Mouse (Mus musculus): ENCODE measurements around the gene Defa21. TPM values are rescaled to one million over a fixed set of nuclear protein-coding genes. Genes with fewer than 3 reads are reported as not detected.
"Not testable (repeated sequence)": the region's sequence is repeated elsewhere in the genome, so short reads cannot be mapped to it uniquely, and the experiment has no call there.

Gene Defa21
- not detected in 2 replicates for polyA plus RNA-seq (2015; fragmentation: Nextera tagmentation; extraction: Ambion mirVana)

- H3K36me3 ChIP-seq (ENCODE audit: control insufficient read depth, insufficient read depth, low read length); ATAC-seq; H3K4me3 ChIP-seq (ENCODE audit: low read depth, low read length); H3K4me2 ChIP-seq (ENCODE audit: low read length); H3K4me1 ChIP-seq (ENCODE audit: control insufficient read depth, insufficient read depth, low read length); H3K27me3 ChIP-seq (ENCODE audit: control insufficient read depth, insufficient read depth, low read depth, low read length); H3K27ac ChIP-seq (ENCODE audit: low read length); H3K9me3 ChIP-seq (replicated peaks; ENCODE audit: control insufficient read depth, low read length, poor library complexity, severe bottlenecking); H3K9ac ChIP-seq (ENCODE audit: low read depth, low read length): not testable (repeated sequence)
- WGBS: no CpG with 5 or more reads among the region's 1 CpGs
Observed at GRCm38 (mm10) chr8:21025245-21025644, at the start of gene Defa21. Gene Defa21 (plus strand): TSS chr8:21025545.

GRCm38 (mm10) chr8:20979846-20980245, 45.5 kb upstream of the Defa21 start:
- no peak for ATAC-seq
- no peaks in the 10 kb centered on the region for H3K36me3 ChIP-seq (ENCODE audit: control insufficient read depth, insufficient read depth, low read length)
- H3K9me3 ChIP-seq (replicated peaks; ENCODE audit: control insufficient read depth, low read length, poor library complexity, severe bottlenecking): peaks cover 10% of the 10 kb centered on the region
- no peak overlapping the region for H3K4me3 ChIP-seq (ENCODE audit: low read depth, low read length)
- no peaks in the 10 kb centered on the region for H3K4me1 ChIP-seq (ENCODE audit: control insufficient read depth, insufficient read depth, low read length)
- no peak overlapping the region for H3K27ac ChIP-seq (ENCODE audit: low read length)
- 39% methylated on average over 1 of the region's 1 CpGs for WGBS
- H3K9ac ChIP-seq (ENCODE audit: low read depth, low read length): no peak overlapping the region
- no peaks in the 10 kb centered on the region for H3K27me3 ChIP-seq (ENCODE audit: control insufficient read depth, insufficient read depth, low read depth, low read length)
- H3K4me2 ChIP-seq (ENCODE audit: low read length): no peak overlapping the region

- not testable (repeated sequence) for H3K4me1 ChIP-seq (ENCODE audit: control insufficient read depth, insufficient read depth, low read length); H3K9me3 ChIP-seq (replicated peaks; ENCODE audit: control insufficient read depth, low read length, poor library complexity, severe bottlenecking); H3K4me2 ChIP-seq (ENCODE audit: low read length); H3K27ac ChIP-seq (ENCODE audit: low read length); ATAC-seq; H3K36me3 ChIP-seq (ENCODE audit: control insufficient read depth, insufficient read depth, low read length); H3K27me3 ChIP-seq (ENCODE audit: control insufficient read depth, insufficient read depth, low read depth, low read length); H3K9ac ChIP-seq (ENCODE audit: low read depth, low read length); H3K4me3 ChIP-seq (ENCODE audit: low read depth, low read length)
Observed at GRCm38 (mm10) chr8:20994042-20994441, 31.3 kb upstream of the Defa21 start.

- Histone ChIP-seq H3K36me3 (ENCODE audit: control insufficient read depth, insufficient read depth, low read length) (no peaks in the 10 kb centered on the region), H3K4me3 (ENCODE audit: low read depth, low read length) (no peak overlapping the region), H3K4me1 (ENCODE audit: control insufficient read depth, insufficient read depth, low read length) (no peaks in the 10 kb centered on the region), H3K9ac (ENCODE audit: low read depth, low read length) (no peak overlapping the region), H3K27me3 (ENCODE audit: control insufficient read depth, insufficient read depth, low read depth, low read length) (no peaks in the 10 kb centered on the region), H3K4me2 (ENCODE audit: low read length) (no peak overlapping the region), H3K27ac (ENCODE audit: low read length) (no peak overlapping the region), H3K9me3 (replicated peaks; ENCODE audit: control insufficient read depth, low read length, poor library complexity, severe bottlenecking) (peaks cover 14% of the 10 kb centered on the region; the same call in 1 of the 2 replicates)
- no peak for ATAC-seq
- 92% methylated on average over 2 of the region's 2 CpGs for WGBS
Observed at GRCm38 (mm10) chr8:20996776-20997175, 28.6 kb upstream of the Defa21 start.

- Histone ChIP-seq H3K4me2 (ENCODE audit: low read length) (no peak overlapping the region), H3K27ac (ENCODE audit: low read length) (no peak overlapping the region), H3K27me3 (ENCODE audit: control insufficient read depth, insufficient read depth, low read depth, low read length) (no peaks in the 10 kb centered on the region), H3K9me3 (replicated peaks; ENCODE audit: control insufficient read depth, low read length, poor library complexity, severe bottlenecking) (peaks cover 14% of the 10 kb centered on the region; the same call in 1 of the 2 replicates), H3K9ac (ENCODE audit: low read depth, low read length) (no peak overlapping the region), H3K36me3 (ENCODE audit: control insufficient read depth, insufficient read depth, low read length) (no peaks in the 10 kb centered on the region), H3K4me3 (ENCODE audit: low read depth, low read length) (no peak overlapping the region), H3K4me1 (ENCODE audit: control insufficient read depth, insufficient read depth, low read length) (no peaks in the 10 kb centered on the region)
- no peak for ATAC-seq
Observed at GRCm38 (mm10) chr8:20997291-20997690, 28.1 kb upstream of the Defa21 start.

GRCm38 (mm10) chr8:21001171-21001570, 24.2 kb upstream of the Defa21 start:
- Histone ChIP-seq H3K9ac (ENCODE audit: low read depth, low read length) (no peak overlapping the region), H3K4me2 (ENCODE audit: low read length) (no peak overlapping the region), H3K27ac (ENCODE audit: low read length) (no peak overlapping the region), H3K4me1 (ENCODE audit: control insufficient read depth, insufficient read depth, low read length) (no peaks in the 10 kb centered on the region), H3K4me3 (ENCODE audit: low read depth, low read length) (no peak overlapping the region), H3K9me3 (replicated peaks; ENCODE audit: control insufficient read depth, low read length, poor library complexity, severe bottlenecking) (peaks cover 12% of the 10 kb centered on the region; the same call in 1 of the 2 replicates), H3K36me3 (ENCODE audit: control insufficient read depth, insufficient read depth, low read length) (no peaks in the 10 kb centered on the region), H3K27me3 (ENCODE audit: control insufficient read depth, insufficient read depth, low read depth, low read length) (no peaks in the 10 kb centered on the region)
- ATAC-seq: no peak
- 61% methylated on average over 8 of the region's 8 CpGs for WGBS

GRCm38 (mm10) chr8:21006801-21007200, 18.5 kb upstream of the Defa21 start:
- no peak for ATAC-seq
- 3% methylated on average over 1 of the region's 1 CpGs for WGBS
- Histone ChIP-seq H3K36me3 (ENCODE audit: control insufficient read depth, insufficient read depth, low read length) (no peaks in the 10 kb centered on the region), H3K4me1 (ENCODE audit: control insufficient read depth, insufficient read depth, low read length) (no peaks in the 10 kb centered on the region), H3K27me3 (ENCODE audit: control insufficient read depth, insufficient read depth, low read depth, low read length) (no peaks in the 10 kb centered on the region), H3K9me3 (replicated peaks; ENCODE audit: control insufficient read depth, low read length, poor library complexity, severe bottlenecking) (peaks cover 21% of the 10 kb centered on the region; the same call in 1 of the 2 replicates), H3K9ac (ENCODE audit: low read depth, low read length) (no peak overlapping the region), H3K4me3 (ENCODE audit: low read depth, low read length) (no peak overlapping the region), H3K27ac (ENCODE audit: low read length) (no peak overlapping the region), H3K4me2 (ENCODE audit: low read length) (no peak overlapping the region)

GRCm38 (mm10) chr8:21008578-21008977, 16.8 kb upstream of the Defa21 start:
- not testable (repeated sequence) for H3K27me3 ChIP-seq (ENCODE audit: control insufficient read depth, insufficient read depth, low read depth, low read length); H3K9ac ChIP-seq (ENCODE audit: low read depth, low read length); H3K27ac ChIP-seq (ENCODE audit: low read length); ATAC-seq; H3K4me1 ChIP-seq (ENCODE audit: control insufficient read depth, insufficient read depth, low read length); H3K36me3 ChIP-seq (ENCODE audit: control insufficient read depth, insufficient read depth, low read length); H3K4me3 ChIP-seq (ENCODE audit: low read depth, low read length); H3K4me2 ChIP-seq (ENCODE audit: low read length)
- peaks cover 21% of the 10 kb centered on the region; the same call in 1 of the 2 replicates for H3K9me3 ChIP-seq (replicated peaks; ENCODE audit: control insufficient read depth, low read length, poor library complexity, severe bottlenecking)
- WGBS: 46% methylated on average over 6 of the region's 6 CpGs

- not testable (repeated sequence) for H3K9ac ChIP-seq (ENCODE audit: low read depth, low read length); ATAC-seq; H3K27ac ChIP-seq (ENCODE audit: low read length); H3K4me1 ChIP-seq (ENCODE audit: control insufficient read depth, insufficient read depth, low read length); H3K4me2 ChIP-seq (ENCODE audit: low read length); H3K27me3 ChIP-seq (ENCODE audit: control insufficient read depth, insufficient read depth, low read depth, low read length); H3K36me3 ChIP-seq (ENCODE audit: control insufficient read depth, insufficient read depth, low read length); H3K4me3 ChIP-seq (ENCODE audit: low read depth, low read length)
- H3K9me3 ChIP-seq (replicated peaks; ENCODE audit: control insufficient read depth, low read length, poor library complexity, severe bottlenecking): peaks cover 21% of the 10 kb centered on the region; the same call in 1 of the 2 replicates
- 88% methylated on average over 1 of the region's 1 CpGs for WGBS
Observed at GRCm38 (mm10) chr8:21010548-21010947, 14.8 kb upstream of the Defa21 start.
